Mouse (Mus musculus) megakaryocyte, embryonic 14.5 days (primary cell): Measurements from ENCODE around the gene 1700001O22Rik.

Source experiments
- FLI1 ChIP-seq: IDR thresholded peaks from 2 replicates; pipeline ENCODE4 v1.6.1; 2012; ENCODE audit warnings: low read length, inconsistent platforms, mixed read lengths
- GATA1 ChIP-seq: IDR thresholded peaks from 3 replicates; pipeline ENCODE4 v1.6.1; 2012; ENCODE audit warnings: mixed read lengths, low read length, inconsistent platforms, borderline replicate concordance

GRCm38 (mm10) chr2:30771806-30772460 lies 31.5 kb downstream of the 1700001O22Rik start:
- TF ChIP-seq GATA1, result no peak
- no peak for TF ChIP-seq FLI1
